Mouse (Mus musculus) mouse trophoblast stem cell (cell line): ENCODE data around the gene Cdkl1.

Experiments
- in situ Hi-C, 2 experiments: fragments of 300-500 bp; cut with MseI, MboI; formaldehyde crosslinking; loops; 2 replicates in 1 of 2; 3 replicates in 1 of 2; pipeline ENCODE4 v1.15.1; 2025

Cdkl1 gene

GRCm38 (mm10) chr12:69783247-69784025 is 7.6 kb downstream of the Cdkl1 start:
- in situ Hi-C loops, result no loop called here

GRCm38 (mm10) chr12:69781935-69782650 is 9.0 kb downstream of the Cdkl1 start:
- in situ Hi-C loops, result no loop called here

- in situ Hi-C loops, result no loop called here
Observed at GRCm38 (mm10) chr12:69781480-69781879, 9.6 kb downstream of the Cdkl1 start.

GRCm38 (mm10) chr12:69777957-69778356 is 13.1 kb downstream of the Cdkl1 start:
- in situ Hi-C loops, result no loop called here

GRCm38 (mm10) chr12:69777341-69777730 is 13.7 kb downstream of the Cdkl1 start:
- in situ Hi-C loops, result no loop called here

- in situ Hi-C loops, result no loop called here
Observed at GRCm38 (mm10) chr12:69776607-69777340, 14.3 kb downstream of the Cdkl1 start.

- in situ Hi-C loops, result no loop called here
Observed at GRCm38 (mm10) chr12:69768841-69769240, 22.2 kb downstream of the Cdkl1 start.

- in situ Hi-C loops, result no loop called here
Observed at GRCm38 (mm10) chr12:69767476-69768258, 23.4 kb downstream of the Cdkl1 start.

- in situ Hi-C loops, result no loop called here
Observed at GRCm38 (mm10) chr12:69766185-69766904, 24.7 kb downstream of the Cdkl1 start.

- in situ Hi-C loops, result no loop called here
Observed at GRCm38 (mm10) chr12:69765543-69765942, 25.5 kb downstream of the Cdkl1 start.

GRCm38 (mm10) chr12:69761603-69762002 is 29.5 kb downstream of the Cdkl1 start:
- in situ Hi-C loops, result no loop called here

GRCm38 (mm10) chr12:69760743-69761406 is 30.2 kb downstream of the Cdkl1 start:
- in situ Hi-C loops, result no loop called here

GRCm38 (mm10) chr12:69760014-69760413 is 31.1 kb downstream of the Cdkl1 start:
- in situ Hi-C loops, result no loop called here

- in situ Hi-C loops, result loop anchor here (5.0 to 10.0 kb wide), 2 partner anchors 133 to 135 kb away; partner anchors contain the start of genes Atl1 (in 2 of the 2) and Map4k5 (in 2 of the 2)
Observed at GRCm38 (mm10) chr12:69759267-69759885, 31.7 kb downstream of the Cdkl1 start.

GRCm38 (mm10) chr12:69758221-69759185 is 32.6 kb downstream of the Cdkl1 start:
- in situ Hi-C loops, result loop anchor here (5.0 to 10.0 kb wide), 2 partner anchors 134 to 136 kb away; partner anchors contain the start of genes Atl1 (in 2 of the 2) and Map4k5 (in 2 of the 2)

GRCm38 (mm10) chr12:69757418-69758141 is 33.5 kb downstream of the Cdkl1 start:
- in situ Hi-C loops, result loop anchor here (5.0 to 10.0 kb wide), 2 partner anchors 135 to 137 kb away; partner anchors contain the start of genes Atl1 (in 2 of the 2) and Map4k5 (in 2 of the 2)

- in situ Hi-C loops, result loop anchor here (5.0 to 10.0 kb wide), 2 partner anchors 136 to 139 kb away; partner anchors contain the start of genes Atl1 (in 2 of the 2) and Map4k5 (in 2 of the 2)
Observed at GRCm38 (mm10) chr12:69756015-69756414, 35.1 kb downstream of the Cdkl1 start.
